Mouse (Mus musculus): ENCODE results near the gene Usp7. TPM values are rescaled to one million over a fixed set of nuclear protein-coding genes. Genes with fewer than 3 reads are reported as not detected.

Usp7 gene
- polyA plus RNA-seq, 1 experiment from 2014 or later, result 24.3 TPM

- peak; percentile 90 for DNase-seq (ENCODE audit: low spot score)
- WGBS, result 61% methylated on average over 7 of the region's 7 CpGs
- H3K36me3 ChIP-seq, result peaks cover 37% of the 10 kb centered on the region
Measured at GRCm38 (mm10) chr16:8686121-8686870, 105.8 kb downstream of the Usp7 start.

GRCm38 (mm10) chr16:8685087-8685486 lies 107.0 kb downstream of the Usp7 start:
- Histone ChIP-seq H3K4me1 (peaks cover 12% of the 10 kb centered on the region), H3K4me3 (no peak overlapping the region), H3K27ac (no peak overlapping the region), H3K36me3 (peaks cover 25% of the 10 kb centered on the region), H3K27me3 (ENCODE audit: insufficient read depth, poor library complexity, severe bottlenecking) (no peaks in the 10 kb centered on the region), H3K9me3 (no peaks in the 10 kb centered on the region)
- WGBS, result 81% methylated on average over 4 of the region's 4 CpGs
- no peak for DNase-seq (ENCODE audit: low spot score)

More at GRCm38 (mm10) chr16:8686121-8686870, 105.8 kb downstream of the Usp7 start:
- H3K27ac ChIP-seq, result peak overlapping the region; percentile 31; the same call in 1 of the 2 replicates
- no peak overlapping the region for H3K4me3 ChIP-seq
- H3K4me1 ChIP-seq, result peaks cover 12% of the 10 kb centered on the region
- no peaks in the 10 kb centered on the region for H3K27me3 ChIP-seq (ENCODE audit: insufficient read depth, poor library complexity, severe bottlenecking)
- H3K9me3 ChIP-seq, result no peaks in the 10 kb centered on the region

GRCm38 (mm10) chr16:8680470-8680869 lies 111.6 kb downstream of the Usp7 start, which contains the start of gene Gm5767:
Gene Gm5767, plus strand, starts transcription at chr16:8680770.
- Histone ChIP-seq H3K4me1 (no peaks in the 10 kb centered on the region), H3K27ac (no peak within 1 kb of the TSS), H3K27me3 (ENCODE audit: insufficient read depth, poor library complexity, severe bottlenecking) (no peaks in the 10 kb centered on the region), H3K9me3 (no peaks in the 10 kb centered on the region), H3K4me3 (no peak within 1 kb of the TSS), H3K36me3 (no peaks in the 10 kb centered on the region)
- WGBS, result 74% methylated on average over 5 of the region's 5 CpGs
- DNase-seq (ENCODE audit: low spot score), result no peak

GRCm38 (mm10) chr16:8679780-8680179 lies 112.3 kb downstream of the Usp7 start:
- no peak for DNase-seq (ENCODE audit: low spot score)
- Histone ChIP-seq H3K9me3 (no peaks in the 10 kb centered on the region), H3K4me1 (no peaks in the 10 kb centered on the region), H3K36me3 (no peaks in the 10 kb centered on the region), H3K27me3 (ENCODE audit: insufficient read depth, poor library complexity, severe bottlenecking) (no peaks in the 10 kb centered on the region), H3K27ac (no peak overlapping the region), H3K4me3 (no peak overlapping the region)
- 82% methylated on average over 3 of the region's 3 CpGs for WGBS

GRCm38 (mm10) chr16:8678676-8679075 lies 113.4 kb downstream of the Usp7 start:
- no peak for DNase-seq (ENCODE audit: low spot score)
- Histone ChIP-seq H3K4me3 (no peak overlapping the region), H3K27ac (no peak overlapping the region), H3K9me3 (no peaks in the 10 kb centered on the region), H3K4me1 (peaks cover 7% of the 10 kb centered on the region; the same call in 1 of the 2 replicates), H3K27me3 (ENCODE audit: insufficient read depth, poor library complexity, severe bottlenecking) (no peaks in the 10 kb centered on the region), H3K36me3 (no peaks in the 10 kb centered on the region)
- 86% methylated on average over 4 of the region's 4 CpGs for WGBS

- no peak overlapping the region for H3K4me3 ChIP-seq
- H3K9me3 ChIP-seq, result no peaks in the 10 kb centered on the region
- H3K27ac ChIP-seq, result no peak overlapping the region
- peaks cover 4% of the 10 kb centered on the region; the same call in 1 of the 2 replicates for H3K27me3 ChIP-seq (ENCODE audit: insufficient read depth, poor library complexity, severe bottlenecking)
- 65% methylated on average over 5 of the region's 5 CpGs for whole genome bisulfite sequencing
- no peak for DNase-seq (ENCODE audit: low spot score)
- peaks cover 7% of the 10 kb centered on the region; the same call in 1 of the 2 replicates for H3K4me1 ChIP-seq
- H3K36me3 ChIP-seq, result no peaks in the 10 kb centered on the region
Measured at GRCm38 (mm10) chr16:8678035-8678434, 114.1 kb downstream of the Usp7 start.

- no peak for DNase-seq (ENCODE audit: low spot score)
Measured at GRCm38 (mm10) chr16:8676800-8677199, 115.3 kb downstream of the Usp7 start.

GRCm38 (mm10) chr16:8676228-8676627 lies 115.9 kb downstream of the Usp7 start:
- DNase-seq (ENCODE audit: low spot score), result no peak
- Histone ChIP-seq H3K27ac (no peak overlapping the region), H3K9me3 (no peaks in the 10 kb centered on the region), H3K36me3 (no peaks in the 10 kb centered on the region), H3K4me3 (no peak overlapping the region), H3K4me1 (peaks cover 12% of the 10 kb centered on the region), H3K27me3 (ENCODE audit: insufficient read depth, poor library complexity, severe bottlenecking) (peaks cover 8% of the 10 kb centered on the region; the same call in 1 of the 2 replicates)
- WGBS, result 65% methylated on average over 2 of the region's 2 CpGs

More at GRCm38 (mm10) chr16:8676800-8677199, 115.3 kb downstream of the Usp7 start:
- H3K36me3 ChIP-seq, result no peaks in the 10 kb centered on the region
- H3K27ac ChIP-seq, result no peak overlapping the region
- H3K27me3 ChIP-seq (ENCODE audit: insufficient read depth, poor library complexity, severe bottlenecking), result peaks cover 8% of the 10 kb centered on the region; the same call in 1 of the 2 replicates
- WGBS, result 50% methylated on average over 4 of the region's 4 CpGs
- peaks cover 7% of the 10 kb centered on the region for H3K4me1 ChIP-seq
- H3K9me3 ChIP-seq, result no peaks in the 10 kb centered on the region
- no peak overlapping the region for H3K4me3 ChIP-seq

- no peaks in the 10 kb centered on the region for H3K9me3 ChIP-seq
- H3K4me3 ChIP-seq, result no peak overlapping the region
- 81% methylated on average over 8 of the region's 8 CpGs for WGBS
- no peak overlapping the region for H3K27ac ChIP-seq
- no peaks in the 10 kb centered on the region for H3K36me3 ChIP-seq
- peaks cover 19% of the 10 kb centered on the region for H3K4me1 ChIP-seq
- H3K27me3 ChIP-seq (ENCODE audit: insufficient read depth, poor library complexity, severe bottlenecking), result peaks cover 8% of the 10 kb centered on the region; the same call in 1 of the 2 replicates
- no peak for DNase-seq (ENCODE audit: low spot score)
Measured at GRCm38 (mm10) chr16:8675559-8675958, 116.5 kb downstream of the Usp7 start.

- DNase-seq (ENCODE audit: low spot score), result no peak
- H3K36me3 ChIP-seq, result no peaks in the 10 kb centered on the region
- 6% methylated on average over 8 of the region's 8 CpGs for WGBS
- peaks cover 33% of the 10 kb centered on the region for H3K4me1 ChIP-seq
- H3K4me3 ChIP-seq, result no peak overlapping the region; the same call in 1 of the 2 replicates
- H3K27ac ChIP-seq, result no peak overlapping the region
- no peaks in the 10 kb centered on the region for H3K9me3 ChIP-seq
- H3K27me3 ChIP-seq (ENCODE audit: insufficient read depth, poor library complexity, severe bottlenecking), result peaks cover 8% of the 10 kb centered on the region; the same call in 1 of the 2 replicates
Measured at GRCm38 (mm10) chr16:8674165-8674564, 117.9 kb downstream of the Usp7 start.

- Histone ChIP-seq H3K27ac (no peak overlapping the region), H3K27me3 (ENCODE audit: insufficient read depth, poor library complexity, severe bottlenecking) (peaks cover 8% of the 10 kb centered on the region; the same call in 1 of the 2 replicates), H3K4me3 (no peak overlapping the region), H3K36me3 (no peaks in the 10 kb centered on the region; the same call in 1 of the 2 replicates), H3K9me3 (no peaks in the 10 kb centered on the region), H3K4me1 (peaks cover 41% of the 10 kb centered on the region)
- no peak for DNase-seq (ENCODE audit: low spot score)
- WGBS, result 72% methylated on average over 6 of the region's 6 CpGs
Measured at GRCm38 (mm10) chr16:8673343-8673742, 118.8 kb downstream of the Usp7 start.

GRCm38 (mm10) chr16:8672811-8673210 lies 119.3 kb downstream of the Usp7 start:
- Histone ChIP-seq H3K4me3 (no peak overlapping the region), H3K27ac (no peak overlapping the region), H3K9me3 (no peaks in the 10 kb centered on the region), H3K36me3 (no peaks in the 10 kb centered on the region; the same call in 1 of the 2 replicates), H3K4me1 (peaks cover 46% of the 10 kb centered on the region), H3K27me3 (ENCODE audit: insufficient read depth, poor library complexity, severe bottlenecking) (peaks cover 8% of the 10 kb centered on the region; the same call in 1 of the 2 replicates)
- DNase-seq (ENCODE audit: low spot score), result no peak

GRCm38 (mm10) chr16:8672350-8672687 lies 119.8 kb downstream of the Usp7 start:
- H3K27me3 ChIP-seq (ENCODE audit: insufficient read depth, poor library complexity, severe bottlenecking), result peaks cover 8% of the 10 kb centered on the region; the same call in 1 of the 2 replicates
- 0% methylated on average over 18 of the region's 18 CpGs for WGBS
- H3K4me1 ChIP-seq, result peaks cover 51% of the 10 kb centered on the region
- H3K36me3 ChIP-seq, result peaks cover 2% of the 10 kb centered on the region; the same call in 1 of the 2 replicates
- H3K27ac ChIP-seq, result peak overlapping the region; percentile 87
- H3K9me3 ChIP-seq, result no peaks in the 10 kb centered on the region
- peak overlapping the region; percentile 80 for H3K4me3 ChIP-seq
- DNase-seq (ENCODE audit: low spot score), result no peak

Measured in heart, embryonic 10.5 days (tissue).